ENCODE assay signal across 8 mouse cellular contexts in genomic region chr13:76017974-76018843, GRCm38 (mm10). TPM values are rescaled to one million over a fixed set of nuclear protein-coding genes. Genes with fewer than 3 reads are reported as not detected.
DNase-seq lines count a peak whose midpoint lies in the region; ATAC-seq and TF ChIP-seq lines count a peak whose summit lies in the region.

Rfesd (minus strand) TSS chr13:76018719.

- peak; percentile 100 for ATAC-seq in embryonic facial prominence, embryonic 13.5 days (ENCODE audit: insufficient number of reproducible peaks, insufficient read depth, low FRiP score, low TSS enrichment, low read depth)
- ATAC-seq in limb, embryonic 13.5 days (ENCODE audit: low FRiP score, low read depth): peak; percentile 100
- ATAC-seq in midbrain, embryonic 16.5 days: peak; percentile 100

- peak; percentile 95 for TF ChIP-seq POLR2A in heart, adult 2 months (IDR thresholded peaks at IDR 0.05; ENCODE audit: insufficient read depth, low read depth, low read length)

- peak within 1 kb of the TSS; percentile 91 for H3K9ac ChIP-seq in embryonic facial prominence, embryonic 13.5 days
- peak within 1 kb of the TSS; percentile 87 for H3K9ac ChIP-seq in heart, adult 2 months (ENCODE audit: low read depth, low read length)
- H3K9ac ChIP-seq in limb, embryonic 13.5 days: peak within 1 kb of the TSS; percentile 89
- peak within 1 kb of the TSS; percentile 95 for H3K9ac ChIP-seq in midbrain, embryonic 16.5 days (ENCODE audit: low read depth, low read length)

- peak within 1 kb of the TSS; percentile 95 for H3K27ac ChIP-seq in embryonic facial prominence, embryonic 13.5 days
- peak within 1 kb of the TSS; percentile 97 for H3K27ac ChIP-seq in heart, adult 2 months
- peak within 1 kb of the TSS; percentile 92 for H3K27ac ChIP-seq in limb, embryonic 13.5 days
- H3K27ac ChIP-seq in midbrain, embryonic 16.5 days (ENCODE audit: low read length): peak within 1 kb of the TSS; percentile 94

- peak; percentile 98 for DNase-seq in 3134 (ENCODE audit: extremely low read depth, insufficient read length, low spot score)
- peak; percentile 99 for DNase-seq in adrenal gland, postnatal 36 days
- DNase-seq in heart, adult 2 months: peak; percentile 98 to 99
- peak; percentile 97 to 98 for DNase-seq in kidney, adult 8-10 months
- peak; percentile 88 to 96 for DNase-seq in spleen, postnatal 10 days (ENCODE audit: low spot score in 2 of 2)

- peak within 1 kb of the TSS; percentile 73 for H3K4me3 ChIP-seq in embryonic facial prominence, embryonic 13.5 days
- peak within 1 kb of the TSS; percentile 91 for H3K4me3 ChIP-seq in heart, adult 2 months
- peak within 1 kb of the TSS; percentile 75 for H3K4me3 ChIP-seq in limb, embryonic 13.5 days
- peak within 1 kb of the TSS; percentile 82 for H3K4me3 ChIP-seq in midbrain, embryonic 16.5 days (ENCODE audit: low read depth, low read length)

- H3K27me3 ChIP-seq in embryonic facial prominence, embryonic 13.5 days: no peaks in the 10 kb centered on the region
- H3K27me3 ChIP-seq in heart, adult 2 months (ENCODE audit: control insufficient read depth, insufficient read depth, low read length): no peaks in the 10 kb centered on the region
- no peaks in the 10 kb centered on the region for H3K27me3 ChIP-seq in limb, embryonic 13.5 days
- H3K27me3 ChIP-seq in midbrain, embryonic 16.5 days (ENCODE audit: control insufficient read depth, insufficient read depth, low read depth, low read length): no peaks in the 10 kb centered on the region

- H3K9me3 ChIP-seq in embryonic facial prominence, embryonic 13.5 days: no peaks in the 10 kb centered on the region
- no peaks in the 10 kb centered on the region for H3K9me3 ChIP-seq in limb, embryonic 13.5 days
- H3K9me3 ChIP-seq in midbrain, embryonic 16.5 days (replicated peaks; ENCODE audit: control insufficient read depth, low read length, poor library complexity, severe bottlenecking): no peaks in the 10 kb centered on the region

- intact Hi-C loops in heart, adult 2 months (cut with DNase I): loop anchor here (1.0 to 2.0 kb wide), 2 partner anchors 75 to 81 kb away; partner anchors contain the start of genes Arsk, Rhobtb3 and Ttc37

- no peaks in the 10 kb centered on the region for H3K79me2 ChIP-seq in heart, adult 2 months (replicated peaks; ENCODE audit: control insufficient read depth, insufficient read depth, low read length)

- H3K4me2 ChIP-seq in embryonic facial prominence, embryonic 13.5 days: peak within 1 kb of the TSS; percentile 72
- peak within 1 kb of the TSS; percentile 75 for H3K4me2 ChIP-seq in limb, embryonic 13.5 days (replicated peaks)
- H3K4me2 ChIP-seq in midbrain, embryonic 16.5 days (ENCODE audit: low read length): peak within 1 kb of the TSS; percentile 76

- no peaks in the 10 kb centered on the region for H3K36me3 ChIP-seq in embryonic facial prominence, embryonic 13.5 days
- peaks cover 3% of the 10 kb centered on the region; the same call in 1 of the 2 replicates for H3K36me3 ChIP-seq in heart, adult 2 months (ENCODE audit: control insufficient read depth, insufficient read depth, low read length)
- no peaks in the 10 kb centered on the region for H3K36me3 ChIP-seq in limb, embryonic 13.5 days
- no peaks in the 10 kb centered on the region for H3K36me3 ChIP-seq in midbrain, embryonic 16.5 days (ENCODE audit: control insufficient read depth, insufficient read depth, low read length)

- peak; percentile 42; the same call in 1 of the 2 replicates for TF ChIP-seq EP300 in heart, adult 2 months (IDR thresholded peaks at IDR 0.05; ENCODE audit: insufficient read depth, low read depth, low read length)

- WGBS in embryonic facial prominence, embryonic 13.5 days: under 1% methylated on average over 50 of the region's 50 CpGs
- 1% methylated on average over 50 of the region's 50 CpGs for WGBS in heart, adult 2 months
- under 1% methylated on average over 50 of the region's 50 CpGs for WGBS in limb, embryonic 13.5 days
- WGBS in midbrain, embryonic 16.5 days: 1% methylated on average over 50 of the region's 50 CpGs

- peaks cover 7% of the 10 kb centered on the region; the same call in 1 of the 2 replicates for H3K4me1 ChIP-seq in embryonic facial prominence, embryonic 13.5 days
- peaks cover 1% of the 10 kb centered on the region for H3K4me1 ChIP-seq in heart, adult 2 months (ENCODE audit: control insufficient read depth, insufficient read depth, low read length)
- H3K4me1 ChIP-seq in limb, embryonic 13.5 days: peaks cover 7% of the 10 kb centered on the region
- H3K4me1 ChIP-seq in midbrain, embryonic 16.5 days (ENCODE audit: control insufficient read depth, insufficient read depth, low read length): peaks cover 8% of the 10 kb centered on the region

- no peak for TF ChIP-seq CTCF in heart, adult 2 months (IDR thresholded peaks at IDR 0.05)

RNA-seq across cellular contexts. Expression of gene Rfesd, which starts in this region (rescaled TPM):
- total RNA-seq in adrenal gland, postnatal 36 days (2021): 10 to 100 TPM; 19.0 to 24.4 TPM
- 19.9 and 21.6 TPM in 2 replicates for polyA plus RNA-seq in embryonic facial prominence, embryonic 13.5 days (2015; fragmentation: Nextera tagmentation; extraction: Ambion mirVana)
- total RNA-seq in heart, adult 2 months (2021): 10 to 100 TPM; 10.9 to 14.9 TPM
- polyA plus RNA-seq in heart, adult 2 months (2012; rRNA removed): 4.4 and 8.4 TPM in 2 replicates
- polyA plus RNA-seq in limb, embryonic 13.5 days (2015; fragmentation: Nextera tagmentation; extraction: Ambion mirVana): 18.9 and 21.1 TPM in 2 replicates
- 18.2 and 19.1 TPM in 2 replicates for polyA plus RNA-seq in midbrain, embryonic 16.5 days (2015; fragmentation: Nextera tagmentation; extraction: Ambion mirVana)

Comparison
In these comparisons a context has a peak if more than half of its experiments do, and no peak if none do; other contexts are left out.
1. Peak in every context shown above with its lines: DNase-seq, ATAC-seq, H3K4me3 ChIP-seq and H3K27ac ChIP-seq.